Comparison of ENCODE assay signal across 25 mouse cellular contexts in the genomic region with DNA sequence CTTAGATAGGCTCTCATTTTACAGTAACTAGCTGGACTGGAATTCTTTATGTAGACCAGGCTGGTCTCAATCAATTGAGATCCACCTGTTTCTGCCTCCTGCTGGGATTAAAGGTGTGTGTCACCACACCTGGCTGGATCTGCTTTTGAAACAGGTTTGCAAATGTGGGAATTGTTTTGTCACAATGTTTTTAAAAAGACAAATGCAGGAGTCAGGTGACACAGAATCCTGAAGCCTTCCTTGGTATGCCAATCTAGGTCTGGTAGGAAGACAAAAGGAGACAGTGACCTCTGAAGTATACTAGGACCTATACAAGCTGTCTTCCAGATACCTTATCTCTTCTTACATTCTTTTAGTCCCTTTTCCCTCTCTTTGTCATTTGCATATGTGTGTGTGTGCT.
DNase-seq lines count a peak whose midpoint lies in the region; ATAC-seq and TF ChIP-seq lines count a peak whose summit lies in the region.
"Had no signal": no experiment of that assay in that cellular context is flagged by ENCODE, and none has a peak within 500 bp of the region (broad histone marks: within the 10 kb centered on the region; RNA-seq: fewer than 3 reads in every experiment).

No protein-coding gene starts in this region.

- no peak for ATAC-seq in stomach, postnatal 0 days (ENCODE audit: low FRiP score, low TSS enrichment)
- ATAC-seq in forebrain, embryonic 15.5 days (replicated peaks): no peak
- ATAC-seq: CD4-positive, CD25-positive, alpha-beta regulatory T cell, adult 4 months; forebrain, embryonic 14.5 days; forebrain, postnatal 0 days had no signal

- no peak overlapping the region for H3K9ac ChIP-seq in ES-Bruce4 (ENCODE audit: low read depth, poor library complexity, severe bottlenecking)
- no peak overlapping the region for H3K9ac ChIP-seq in ES-E14 (ENCODE audit: insufficient read depth, low read depth, low read length, poor library complexity, severe bottlenecking)
- no peak overlapping the region for H3K9ac ChIP-seq in stomach, postnatal 0 days (ENCODE audit: low read length)
- H3K9ac ChIP-seq in forebrain, embryonic 15.5 days (replicated peaks): no peak overlapping the region
- H3K9ac ChIP-seq: embryonic facial prominence, embryonic 13.5 days; embryonic facial prominence, embryonic 15.5 days; forebrain, embryonic 12.5 days; forebrain, postnatal 0 days had no signal

- TF ChIP-seq EP300 in ES-Bruce4 (IDR thresholded peaks at IDR 0.05; ENCODE audit: insufficient read depth, low read depth, low read length): no peak
- no peak for TF ChIP-seq EP300 in stomach, postnatal 0 days (optimal IDR thresholded peaks at IDR 0.05)

- H3K4me1 ChIP-seq in ES-Bruce4 (ENCODE audit: control insufficient read depth, insufficient read depth, low read length) (no peaks in the 10 kb centered on the region), ES-E14 (ENCODE audit: control insufficient read depth in 2 of 2, insufficient read depth in 2 of 2, low read length in 2 of 2, poor library complexity in 1 of 2) (no peaks in the 10 kb centered on the region)
- no peaks in the 10 kb centered on the region for H3K4me1 ChIP-seq in stomach, postnatal 0 days (replicated peaks; ENCODE audit: control insufficient read depth, insufficient read depth)
- peaks cover 20% of the 10 kb centered on the region for H3K4me1 ChIP-seq in forebrain, embryonic 15.5 days
- H3K4me1 ChIP-seq: embryonic facial prominence, embryonic 13.5 days; embryonic facial prominence, embryonic 15.5 days; forebrain, embryonic 10.5 days had no signal

- H3K27ac ChIP-seq in ES-Bruce4 (ENCODE audit: insufficient read depth, low read length) (0 out of 2 replicates have a peak overlapping the region, but pooled peaks have one; percentile 41), ES-E14 (ENCODE audit: insufficient read depth, low read depth, low read length, poor library complexity, severe bottlenecking) (no peak overlapping the region)
- no peak overlapping the region for H3K27ac ChIP-seq in stomach, postnatal 0 days (replicated peaks)
- H3K27ac ChIP-seq in forebrain, embryonic 15.5 days (replicated peaks): no peak overlapping the region
- H3K27ac ChIP-seq: embryonic facial prominence, embryonic 13.5 days; embryonic facial prominence, embryonic 15.5 days; forebrain, embryonic 10.5 days; forebrain, embryonic 12.5 days had no signal

- no peak for TF ChIP-seq CTCF in ES-Bruce4 (IDR thresholded peaks at IDR 0.05; ENCODE audit: low read depth, low read length)
- no peak for TF ChIP-seq CTCF in stomach, postnatal 0 days (IDR thresholded peaks at IDR 0.05; ENCODE audit: low read depth)

- H3K27me3 ChIP-seq in ES-Bruce4 (ENCODE audit: control insufficient read depth, insufficient read depth, low read length, poor library complexity, severe bottlenecking): no peaks in the 10 kb centered on the region
- no peaks in the 10 kb centered on the region for H3K27me3 ChIP-seq in stomach, postnatal 0 days (ENCODE audit: control insufficient read depth, insufficient read depth, low read length)
- H3K27me3 ChIP-seq in forebrain, embryonic 15.5 days: no peaks in the 10 kb centered on the region
- H3K27me3 ChIP-seq: CH12.LX; embryonic facial prominence, embryonic 13.5 days; embryonic facial prominence, embryonic 15.5 days; forebrain, embryonic 12.5 days had no signal

- TF ChIP-seq POLR2A in ES-Bruce4 (IDR thresholded peaks at IDR 0.05; ENCODE audit: insufficient read depth, low read length): no peak

- H3K36me3 ChIP-seq in ES-Bruce4 (ENCODE audit: control insufficient read depth, insufficient read depth, low read length, poor library complexity, severe bottlenecking): no peaks in the 10 kb centered on the region
- no peaks in the 10 kb centered on the region for H3K36me3 ChIP-seq in ES-E14 (ENCODE audit: control insufficient read depth, insufficient read depth, low read length, poor library complexity, severe bottlenecking)
- H3K36me3 ChIP-seq in stomach, postnatal 0 days (ENCODE audit: control insufficient read depth, insufficient read depth, low read length): no peaks in the 10 kb centered on the region
- H3K36me3 ChIP-seq in forebrain, embryonic 15.5 days: no peaks in the 10 kb centered on the region
- H3K36me3 ChIP-seq: embryonic facial prominence, embryonic 13.5 days; embryonic facial prominence, embryonic 15.5 days; forebrain, embryonic 10.5 days; forebrain, embryonic 12.5 days had no signal

- DNase-seq in ES-E14 (ENCODE audit: low read depth, low spot score) (peak; percentile 17), ZHBTc4 (ENCODE audit: low read depth, low spot score) (peak; percentile 59)
- DNase-seq in stomach, postnatal 0 days (ENCODE audit: low spot score): no peak
- DNase-seq: adrenal gland, adult 2 months; adrenal gland, postnatal 10 days; adrenal gland, postnatal 25 days; B cell, adult 2 months; cerebellum, adult 11 months; cerebellum, adult 18-20 months; cerebellum, adult 8-10 months; cerebellum, adult 9-11 months; cerebellum, postnatal 14 days; cerebellum, postnatal 36 days; embryo, embryonic 11 days; forebrain, postnatal 0 days had no signal

- in situ Hi-C loops in ES-E14 (cut with MboI; ENCODE audit: low sequenced_read_pairs in 2 of 2, unreplicated experiment in 2 of 2): no loop called here

- H3K4me3 ChIP-seq in ES-Bruce4 (ENCODE audit: low read depth, low read length) (no peak overlapping the region), ES-E14 (ENCODE audit: insufficient read depth in 1 of 2, low read depth in 1 of 2, low read length in 2 of 2, poor library complexity in 1 of 2, severe bottlenecking in 1 of 2) (no peak overlapping the region)
- no peak overlapping the region for H3K4me3 ChIP-seq in stomach, postnatal 0 days (ENCODE audit: low read depth, low read length)
- no peak overlapping the region for H3K4me3 ChIP-seq in forebrain, embryonic 15.5 days
- H3K4me3 ChIP-seq: embryonic facial prominence, embryonic 13.5 days; embryonic facial prominence, embryonic 15.5 days; erythroblast, embryonic 14.5 days; forebrain, embryonic 10.5 days; forebrain, embryonic 12.5 days had no signal

- no peaks in the 10 kb centered on the region for H3K9me3 ChIP-seq in ES-Bruce4 (replicated peaks; ENCODE audit: control insufficient read depth, insufficient read depth, low read length, poor library complexity, severe bottlenecking)
- H3K9me3 ChIP-seq in ES-E14 (ENCODE audit: control insufficient read depth, insufficient read depth, low read depth, low read length): no peaks in the 10 kb centered on the region
- no peaks in the 10 kb centered on the region for H3K9me3 ChIP-seq in stomach, postnatal 0 days (ENCODE audit: control insufficient read depth, low read length)
- H3K9me3 ChIP-seq in forebrain, embryonic 15.5 days: no peaks in the 10 kb centered on the region
- H3K9me3 ChIP-seq: embryonic facial prominence, embryonic 13.5 days; embryonic facial prominence, embryonic 15.5 days; forebrain, embryonic 10.5 days; forebrain, embryonic 12.5 days had no signal

- no peak overlapping the region for H3K4me2 ChIP-seq in stomach, postnatal 0 days (replicated peaks; ENCODE audit: low read depth)
- H3K4me2 ChIP-seq in forebrain, embryonic 15.5 days (replicated peaks): no peak overlapping the region
- H3K4me2 ChIP-seq: embryonic facial prominence, embryonic 13.5 days; embryonic facial prominence, embryonic 15.5 days; forebrain, embryonic 12.5 days had no signal

TF ChIP-seq in ES-E14, 5 proteins besides CTCF, POLR2A, EP300 and RAD21:
- TF ChIP-seq CHD2 (IDR thresholded peaks at IDR 0.05; ENCODE audit: low read depth, low read length) (no peak), MAFK (IDR thresholded peaks at IDR 0.05; ENCODE audit: insufficient read depth, low read depth, low read length) (no peak), ZNF384 (IDR thresholded peaks at IDR 0.05; ENCODE audit: low read depth, low read length) (no peak), HCFC1 (IDR thresholded peaks at IDR 0.05; ENCODE audit: borderline replicate concordance, insufficient read depth, low read length) (no peak), ZC3H11A (IDR thresholded peaks at IDR 0.05; ENCODE audit: borderline replicate concordance, low read depth, low read length) (no peak)
TF ChIP-seq in ES-E14: peak in this region for 0.
